Mouse (Mus musculus) kidney, postnatal 14 days (tissue): ENCODE measurements around the gene A130010J15Rik.
A peak's percentile ranks its signal among the peaks of the same experiment; 100 is the strongest.

Experiments
- DNase-seq: peaks from one replicate; pipeline ENCODE4 v3.0.0; 2022; ENCODE audit warnings: mixed read lengths

A130010J15Rik gene

GRCm38 (mm10) chr1:193167746-193168145 is at the start of gene A130010J15Rik:
Gene A130010J15Rik (plus strand): TSS chr1:193168046.
- DNase-seq: no peak

GRCm38 (mm10) chr1:193122793-193123192 is 45.1 kb upstream of the A130010J15Rik start:
- no peak for DNase-seq

- no peak for DNase-seq
Observed at GRCm38 (mm10) chr1:193123290-193123689, 44.6 kb upstream of the A130010J15Rik start.

GRCm38 (mm10) chr1:193125835-193126234 is 42.0 kb upstream of the A130010J15Rik start:
- no peak for DNase-seq

- DNase-seq: no peak
Observed at GRCm38 (mm10) chr1:193128055-193128454, 39.8 kb upstream of the A130010J15Rik start.

GRCm38 (mm10) chr1:193129321-193129720 is 38.5 kb upstream of the A130010J15Rik start:
- no peak for DNase-seq

GRCm38 (mm10) chr1:193129786-193130455 is 37.9 kb upstream of the A130010J15Rik start, which contains the start of gene Diexf:
Gene Diexf (minus strand): TSS chr1:193130272.
- peak; percentile 97 for DNase-seq

- DNase-seq: no peak
Observed at GRCm38 (mm10) chr1:193130456-193130825, 37.4 kb upstream of the A130010J15Rik start.

- no peak for DNase-seq
Observed at GRCm38 (mm10) chr1:193130839-193131238, 37.0 kb upstream of the A130010J15Rik start.

- DNase-seq: no peak
Observed at GRCm38 (mm10) chr1:193131311-193131948, 36.4 kb upstream of the A130010J15Rik start.

GRCm38 (mm10) chr1:193132385-193132784 is 35.5 kb upstream of the A130010J15Rik start:
- DNase-seq: no peak

GRCm38 (mm10) chr1:193133726-193134125 is 34.1 kb upstream of the A130010J15Rik start:
- DNase-seq: no peak

GRCm38 (mm10) chr1:193138087-193138486 is 29.8 kb upstream of the A130010J15Rik start:
- DNase-seq: no peak

GRCm38 (mm10) chr1:193138669-193139068 is 29.2 kb upstream of the A130010J15Rik start:
- DNase-seq: no peak

GRCm38 (mm10) chr1:193141118-193141517 is 26.7 kb upstream of the A130010J15Rik start:
- no peak for DNase-seq

GRCm38 (mm10) chr1:193142517-193143062 is 25.3 kb upstream of the A130010J15Rik start:
- DNase-seq: no peak

GRCm38 (mm10) chr1:193144516-193144915 is 23.3 kb upstream of the A130010J15Rik start:
- no peak for DNase-seq

GRCm38 (mm10) chr1:193145101-193145500 is 22.7 kb upstream of the A130010J15Rik start:
- DNase-seq: no peak

- no peak for DNase-seq
Observed at GRCm38 (mm10) chr1:193146416-193146815, 21.4 kb upstream of the A130010J15Rik start.

GRCm38 (mm10) chr1:193149231-193149630 is 18.6 kb upstream of the A130010J15Rik start:
- DNase-seq: no peak

- DNase-seq: no peak
Observed at GRCm38 (mm10) chr1:193151134-193151533, 16.7 kb upstream of the A130010J15Rik start.

GRCm38 (mm10) chr1:193152872-193153271 is 15.0 kb upstream of the A130010J15Rik start, which contains the start of gene Irf6:
Gene Irf6 (plus strand): TSS chr1:193153111.
- DNase-seq: peak; percentile 91

GRCm38 (mm10) chr1:193153561-193153960 is 14.3 kb upstream of the A130010J15Rik start:
- DNase-seq: peak; percentile 41
